Comparison of ENCODE assay signal across 8 mouse cellular contexts in the genomic region with DNA sequence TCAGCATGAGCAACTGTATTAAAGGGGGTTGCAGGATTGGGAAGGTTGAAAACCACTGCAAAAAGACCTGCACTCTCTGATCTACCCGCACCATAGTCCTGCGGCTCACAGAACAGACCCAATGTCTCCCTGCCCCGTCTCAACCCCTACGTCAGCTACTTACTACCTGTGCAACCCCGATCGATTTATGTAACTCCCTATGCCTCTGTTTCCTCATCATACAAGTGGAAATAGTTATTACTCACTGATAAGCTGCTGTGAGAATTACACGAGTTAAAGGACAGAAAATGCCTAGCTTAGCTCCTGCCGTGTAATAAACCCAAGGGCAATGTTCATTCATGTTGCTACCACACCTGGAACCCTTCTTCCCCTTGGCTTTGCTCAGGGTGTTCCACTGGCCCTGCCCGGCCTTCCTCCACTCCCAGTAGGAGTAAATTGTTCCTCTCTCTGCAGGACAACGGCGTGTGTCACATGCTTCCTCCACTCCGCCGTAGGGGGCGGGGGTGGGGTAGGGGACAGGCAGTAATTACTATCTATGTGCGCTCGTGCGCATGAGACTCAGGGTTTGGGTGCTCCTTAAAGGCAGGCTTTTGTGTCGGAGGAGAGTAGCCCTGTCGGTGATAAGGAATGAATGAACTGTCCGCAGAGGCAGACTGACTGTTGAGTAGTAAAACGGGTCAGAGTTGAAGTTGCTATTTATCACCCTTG. TPM values are rescaled to one million over a fixed set of nuclear protein-coding genes. Genes with fewer than 3 reads are reported as not detected.
DNase-seq lines count a peak whose midpoint lies in the region; ATAC-seq and TF ChIP-seq lines count a peak whose summit lies in the region.

No protein-coding gene starts in this region.

- H3K4me2 ChIP-seq in hindbrain, embryonic 14.5 days (replicated peaks): peak overlapping the region; percentile 41

- no peak overlapping the region for H3K9ac ChIP-seq in hindbrain, embryonic 14.5 days

- no peak overlapping the region for H3K27ac ChIP-seq in hindbrain, embryonic 14.5 days
- no peak overlapping the region for H3K27ac ChIP-seq in thymus, adult 2 months (ENCODE audit: control insufficient read depth, insufficient read depth, low read length)

- no peak for TF ChIP-seq CTCF in thymus, adult 2 months (IDR thresholded peaks at IDR 0.05; ENCODE audit: borderline replicate concordance, control insufficient read depth, extremely low read depth, insufficient read depth, low read length, poor library complexity)

- ATAC-seq in hindbrain, embryonic 14.5 days (ENCODE audit: low FRiP score): no peak
- no peak for ATAC-seq in monocyte, adult 5-6 weeks (replicated peaks; ENCODE audit: insufficient number of reproducible peaks, low FRiP score, low TSS enrichment, poor library complexity, severe bottlenecking)

- peak; percentile 24 for DNase-seq in adrenal gland, adult 2 months
- DNase-seq in adrenal gland, postnatal 4 days (ENCODE audit: low spot score in 2 of 2): no peak
- DNase-seq in spleen, postnatal 4 days (ENCODE audit: low spot score in 2 of 2): peak; percentile 35 to 67
- no peak for DNase-seq in spleen, adult 12 weeks (ENCODE audit: low spot score)
- DNase-seq in hindbrain, embryonic 14.5 days (ENCODE audit: low spot score): no peak
- peak; percentile 25 for DNase-seq in lung, postnatal 14 days
- peak; percentile 50 for DNase-seq in thymus, adult 2 months

- no peaks in the 10 kb centered on the region for H3K9me3 ChIP-seq in hindbrain, embryonic 14.5 days (ENCODE audit: control insufficient read depth, low read length)

- no peaks in the 10 kb centered on the region for H3K27me3 ChIP-seq in hindbrain, embryonic 14.5 days (ENCODE audit: control insufficient read depth, insufficient read depth, low read length)
- no peaks in the 10 kb centered on the region for H3K27me3 ChIP-seq in thymus, adult 2 months (ENCODE audit: control insufficient read depth, insufficient read depth, low read length)

- no peak overlapping the region for H3K4me3 ChIP-seq in hindbrain, embryonic 14.5 days (replicated peaks; ENCODE audit: low read length)
- H3K4me3 ChIP-seq in thymus, adult 2 months (ENCODE audit: control insufficient read depth, insufficient read depth, low read length): no peak overlapping the region

- WGBS in hindbrain, embryonic 14.5 days: 39% methylated on average over 21 of the region's 21 CpGs
- WGBS in thymus, adult 2 months: 34% methylated on average over 21 of the region's 21 CpGs

- no peak for TF ChIP-seq POLR2A in thymus, adult 2 months (IDR thresholded peaks at IDR 0.05; ENCODE audit: control insufficient read depth, extremely low read depth, insufficient read depth, low read length, poor library complexity)

- no peaks in the 10 kb centered on the region for H3K36me3 ChIP-seq in hindbrain, embryonic 14.5 days (replicated peaks; ENCODE audit: control insufficient read depth, insufficient read depth)
- H3K36me3 ChIP-seq in thymus, adult 2 months (ENCODE audit: control insufficient read depth, insufficient read depth, low read length): no peaks in the 10 kb centered on the region

- 0 out of 2 replicates have a peak, but pooled peaks cover 3% of the 10 kb centered on the region for H3K4me1 ChIP-seq in hindbrain, embryonic 14.5 days (replicated peaks; ENCODE audit: control insufficient read depth, insufficient read depth, low read length)
- H3K4me1 ChIP-seq in thymus, adult 2 months (replicated peaks; ENCODE audit: control insufficient read depth, insufficient read depth, low read length): peaks cover 35% of the 10 kb centered on the region

RNA-seq across cellular contexts. Expression of gene Lgals3, which starts 2.7 kb away (rescaled TPM):
- 10 to 100 TPM; 13.1 to 19.2 TPM for total RNA-seq in adrenal gland, adult 2 months (2021)
- 57.6 and 60.8 TPM in 2 replicates for polyA plus RNA-seq in adrenal gland, adult 2 months (2012; rRNA removed)
- 10 to 100 TPM in 1 of 2 experiments, 1 to 10 TPM in 1; 5.9 to 11.8 TPM for total RNA-seq in adrenal gland, postnatal 4 days (2021)
- 2.4 and 3.3 TPM in 2 replicates for polyA plus RNA-seq in hindbrain, embryonic 14.5 days (2014; fragmentation: Nextera tagmentation; extraction: Ambion mirVana)
- polyA plus RNA-seq in thymus, adult 2 months (2012; rRNA removed): 95.3 and 143 TPM in 2 replicates
- total RNA-seq in monocyte, adult 5-6 weeks (2017): 98.5 to 263 TPM (median 189 TPM) in 3 replicates

RNA-seq across cellular contexts. Expression of gene Dlgap5, which starts 53.3 kb away (rescaled TPM):
- total RNA-seq in adrenal gland, adult 2 months (2021): 1 to 10 TPM; 1.1 to 1.4 TPM
- 0.23 and 0.27 TPM in 2 replicates for polyA plus RNA-seq in adrenal gland, adult 2 months (2012; rRNA removed)
- total RNA-seq in adrenal gland, postnatal 4 days (2021): 10 to 100 TPM; 20.6 to 26.8 TPM
- 6.3 and 7.6 TPM in 2 replicates for polyA plus RNA-seq in hindbrain, embryonic 14.5 days (2014; fragmentation: Nextera tagmentation; extraction: Ambion mirVana)
- 15.5 and 21.6 TPM in 2 replicates for polyA plus RNA-seq in thymus, adult 2 months (2012; rRNA removed)
- 2.2 to 12.5 TPM (median 10.1 TPM) in 3 replicates for total RNA-seq in monocyte, adult 5-6 weeks (2017)

Comparison
In these comparisons a context has a peak if more than half of its experiments do, and no peak if none do; other contexts are left out.
1. DNase-seq: peak in adrenal gland, adult 2 months (single experiment), spleen, postnatal 4 days (2 of 2), lung, postnatal 14 days (single experiment) and thymus, adult 2 months (single experiment); none in adrenal gland, postnatal 4 days (0 of 2), spleen, adult 12 weeks (single experiment) and hindbrain, embryonic 14.5 days (single experiment).